Comparison of ENCODE assay signal across 15 mouse cellular contexts in genomic region chr6:118897101-118897500, GRCm38 (mm10).
DNase-seq lines count a peak whose midpoint lies in the region; TF ChIP-seq lines count a peak whose summit lies in the region.
"Had no signal": no experiment of that assay in that cellular context is flagged by ENCODE, and none has a peak within 500 bp of the region (broad histone marks: within the 10 kb centered on the region; RNA-seq: fewer than 3 reads in every experiment).

No protein-coding gene starts in this region.

- intact Hi-C loops in gastrocnemius, adult 2 months (cut with DNase I): no loop called here
- intact Hi-C loops in gastrocnemius, postnatal 36 days (cut with DNase I): no loop called here
- intact Hi-C loops in heart, adult 2 months (cut with DNase I): no loop called here
- intact Hi-C loops in heart, postnatal 14 days (cut with DNase I): no loop called here

- H3K9ac ChIP-seq in heart, adult 2 months (ENCODE audit: low read depth, low read length): no peak overlapping the region
- H3K9ac ChIP-seq: forebrain, embryonic 12.5 days; midbrain, embryonic 12.5 days; neural tube, embryonic 15.5 days had no signal

- no peak for TF ChIP-seq POLR2A in heart, adult 2 months (IDR thresholded peaks at IDR 0.05; ENCODE audit: insufficient read depth, low read depth, low read length)

- no peaks in the 10 kb centered on the region for H3K36me3 ChIP-seq in heart, adult 2 months (ENCODE audit: control insufficient read depth, insufficient read depth, low read length)
- H3K36me3 ChIP-seq: forebrain, embryonic 12.5 days; midbrain, embryonic 12.5 days; neural tube, embryonic 15.5 days had no signal

- H3K27me3 ChIP-seq in heart, adult 2 months (ENCODE audit: control insufficient read depth, insufficient read depth, low read length): no peaks in the 10 kb centered on the region
- H3K27me3 ChIP-seq: forebrain, embryonic 12.5 days; midbrain, embryonic 12.5 days; neural tube, embryonic 15.5 days had no signal

- peaks cover 9% of the 10 kb centered on the region for H3K4me1 ChIP-seq in heart, adult 2 months (ENCODE audit: control insufficient read depth, insufficient read depth, low read length)
- H3K4me1 ChIP-seq: midbrain, embryonic 12.5 days had no signal

- peak; percentile 59 for DNase-seq in gastrocnemius, adult 2 months
- no peak for DNase-seq in gastrocnemius, postnatal 36 days
- DNase-seq in gastrocnemius, postnatal 10 days: peak; percentile 7
- DNase-seq in heart, adult 2 months: peak; percentile 44 to 67
- peak; percentile 30 to 58 for DNase-seq in heart, postnatal 14 days
- DNase-seq in spleen, postnatal 36 days (ENCODE audit: low spot score in 2 of 2): no peak
- no peak for DNase-seq in layer of hippocampus, adult 8-10 months (ENCODE audit: low spot score in 2 of 2)
- DNase-seq: left cerebral cortex, postnatal 4 days; lung, adult 2 months; thymus, postnatal 4 days had no signal

- H3K27ac ChIP-seq in gastrocnemius, adult 2 months: no peak overlapping the region
- H3K27ac ChIP-seq in heart, adult 2 months: peak overlapping the region; percentile 17; the same call in 1 of the 2 replicates
- H3K27ac ChIP-seq: forebrain, embryonic 12.5 days; macrophage; midbrain, embryonic 12.5 days; neural tube, embryonic 15.5 days had no signal

- no peaks in the 10 kb centered on the region; the same call in 1 of the 2 replicates for H3K79me2 ChIP-seq in heart, adult 2 months (replicated peaks; ENCODE audit: control insufficient read depth, insufficient read depth, low read length)

- TF ChIP-seq EP300 in heart, adult 2 months (IDR thresholded peaks at IDR 0.05; ENCODE audit: insufficient read depth, low read depth, low read length): peak; percentile 84

- H3K4me3 ChIP-seq in gastrocnemius, adult 2 months: no peak overlapping the region
- H3K4me3 ChIP-seq in heart, adult 2 months: no peak overlapping the region
- H3K4me3 ChIP-seq: forebrain, embryonic 12.5 days; midbrain, embryonic 12.5 days; myocyte; neural tube, embryonic 15.5 days had no signal

- no peak for TF ChIP-seq CTCF in gastrocnemius, adult 2 months (IDR thresholded peaks at IDR 0.05)
- no peak for TF ChIP-seq CTCF in heart, adult 2 months (IDR thresholded peaks at IDR 0.05)

- WGBS in heart, adult 2 months: 51% methylated on average over 5 of the region's 5 CpGs

Comparison
In these comparisons a context has a peak if more than half of its experiments do, and no peak if none do; other contexts are left out.
1. DNase-seq: peak in gastrocnemius, adult 2 months (single experiment), gastrocnemius, postnatal 10 days (single experiment), heart, adult 2 months (2 of 2) and heart, postnatal 14 days (2 of 2); none in gastrocnemius, postnatal 36 days (0 of 2), spleen, postnatal 36 days (0 of 2) and layer of hippocampus, adult 8-10 months (0 of 2).